ENCODE assay signal across 10 mouse cellular contexts in genomic region chr7:51499396-51499795, GRCm38 (mm10). TPM values are rescaled to one million over a fixed set of nuclear protein-coding genes. Genes with fewer than 3 reads are reported as not detected.
DNase-seq lines count a peak whose midpoint lies in the region; ATAC-seq and TF ChIP-seq lines count a peak whose summit lies in the region.
"Had no signal": no experiment of that assay in that cellular context is flagged by ENCODE, and none has a peak within 500 bp of the region (broad histone marks: within the 10 kb centered on the region; RNA-seq: fewer than 3 reads in every experiment).

No protein-coding gene starts in this region.

- DNase-seq in cerebellum, postnatal 10 days = peak; percentile 13 to 41
- no peak for DNase-seq in cerebellum, postnatal 4 days (ENCODE audit: low spot score in 2 of 2)
- DNase-seq in kidney, adult 2 months = peak; percentile 7
- no peak for DNase-seq in kidney, postnatal 10 days
- DNase-seq in ES-CJ7 (ENCODE audit: low read depth, low spot score) = peak; percentile 18
- no peak for DNase-seq in thymus, adult 2 months
- DNase-seq: gastrocnemius, postnatal 25 days; liver, postnatal 0 days had no signal

- TF ChIP-seq POLR2A in kidney, adult 2 months (IDR thresholded peaks at IDR 0.05; ENCODE audit: low read depth, low read length) = no peak
- no peak for TF ChIP-seq POLR2A in thymus, adult 2 months (IDR thresholded peaks at IDR 0.05; ENCODE audit: control insufficient read depth, extremely low read depth, insufficient read depth, low read length, poor library complexity)

- H3K4me2 ChIP-seq in forebrain, embryonic 15.5 days (replicated peaks) = no peak overlapping the region

- H3K4me3 ChIP-seq in kidney, adult 2 months (ENCODE audit: insufficient read depth, low read depth, low read length) = no peak overlapping the region
- H3K4me3 ChIP-seq in forebrain, embryonic 15.5 days = no peak overlapping the region
- no peak overlapping the region for H3K4me3 ChIP-seq in thymus, adult 2 months (ENCODE audit: control insufficient read depth, insufficient read depth, low read length)

- no peak overlapping the region for H3K27ac ChIP-seq in kidney, adult 2 months (ENCODE audit: insufficient read depth, low read depth, low read length)
- H3K27ac ChIP-seq in forebrain, embryonic 15.5 days (replicated peaks) = no peak overlapping the region
- H3K27ac ChIP-seq in thymus, adult 2 months (ENCODE audit: control insufficient read depth, insufficient read depth, low read length) = no peak overlapping the region

- H3K4me1 ChIP-seq in kidney, adult 2 months (ENCODE audit: control insufficient read depth, insufficient read depth, low read length) = no peaks in the 10 kb centered on the region
- no peaks in the 10 kb centered on the region for H3K4me1 ChIP-seq in forebrain, embryonic 15.5 days
- no peaks in the 10 kb centered on the region for H3K4me1 ChIP-seq in thymus, adult 2 months (replicated peaks; ENCODE audit: control insufficient read depth, insufficient read depth, low read length)

- no peaks in the 10 kb centered on the region for H3K36me3 ChIP-seq in kidney, adult 2 months (ENCODE audit: control insufficient read depth, insufficient read depth, low read length)
- H3K36me3 ChIP-seq in forebrain, embryonic 15.5 days = no peaks in the 10 kb centered on the region
- no peaks in the 10 kb centered on the region for H3K36me3 ChIP-seq in thymus, adult 2 months (ENCODE audit: control insufficient read depth, insufficient read depth, low read length)

- H3K9ac ChIP-seq in forebrain, embryonic 15.5 days (replicated peaks) = no peak overlapping the region
- H3K9ac ChIP-seq: liver, postnatal 0 days had no signal

- no peak for TF ChIP-seq CTCF in kidney, adult 2 months (conservative IDR thresholded peaks at IDR 0.05; ENCODE audit: insufficient read depth, insufficient read length, low read depth, low read length)
- no peak for TF ChIP-seq CTCF in thymus, adult 2 months (IDR thresholded peaks at IDR 0.05; ENCODE audit: borderline replicate concordance, control insufficient read depth, extremely low read depth, insufficient read depth, low read length, poor library complexity)

- 32% methylated on average over 2 of the region's 2 CpGs for WGBS in kidney, adult 2 months
- 40% methylated on average over 2 of the region's 2 CpGs for WGBS in forebrain, embryonic 15.5 days
- 35% methylated on average over 2 of the region's 2 CpGs for WGBS in thymus, adult 2 months

- H3K9me3 ChIP-seq in forebrain, embryonic 15.5 days = no peaks in the 10 kb centered on the region

- peak; percentile 29; the same call in 1 of the 2 replicates for ATAC-seq in forebrain, embryonic 15.5 days (replicated peaks)
- no peak for ATAC-seq in granulocyte monocyte progenitor cell, adult 5-6 weeks (replicated peaks; ENCODE audit: poor library complexity, severe bottlenecking)
- ATAC-seq: liver, postnatal 0 days had no signal

- H3K27me3 ChIP-seq in kidney, adult 2 months (replicated peaks; ENCODE audit: control insufficient read depth, insufficient read depth, low read length) = no peaks in the 10 kb centered on the region
- H3K27me3 ChIP-seq in forebrain, embryonic 15.5 days = no peaks in the 10 kb centered on the region
- H3K27me3 ChIP-seq in thymus, adult 2 months (ENCODE audit: control insufficient read depth, insufficient read depth, low read length) = no peaks in the 10 kb centered on the region

RNA-seq across cellular contexts. Expression of gene Ano5, which starts 11.4 kb away (rescaled TPM):
- polyA plus RNA-seq in kidney, adult 2 months (2012; rRNA removed) = 0.64 and 0.91 TPM in 2 replicates
- 0.33 and 0.46 TPM in 2 replicates for polyA plus RNA-seq in forebrain, embryonic 15.5 days (2015; fragmentation: Nextera tagmentation; extraction: Ambion mirVana)
- not detected in 2 replicates for total RNA-seq in granulocyte monocyte progenitor cell, adult 5-6 weeks (2014; fragmentation: Nextera tagmentation)
- total RNA-seq in granulocyte monocyte progenitor cell, adult 5-6 weeks (2017) = not detected in 2 replicates
- not detected in 2 replicates for polyA plus RNA-seq in thymus, adult 2 months (2012; rRNA removed)
- polyA plus RNA-seq: liver, postnatal 0 days had no signal

Comparison
In these comparisons a context has a peak if more than half of its experiments do, and no peak if none do; other contexts are left out.
1. DNase-seq: peak in cerebellum, postnatal 10 days (2 of 2), kidney, adult 2 months (single experiment) and ES-CJ7 (single experiment); none in cerebellum, postnatal 4 days (0 of 2), kidney, postnatal 10 days (single experiment) and thymus, adult 2 months (single experiment).